Mouse (Mus musculus) layer of hippocampus, postnatal 10 days (tissue): ENCODE measurements around the gene Palld. TPM values are rescaled to one million over a fixed set of nuclear protein-coding genes. Genes with fewer than 3 reads are reported as not detected.

ENCODE experiments used
- DNase-seq, 2 experiments: peaks; one replicate each; pipeline ENCODE4 v3.0.0; 2021; ENCODE audit warnings: low spot score in 2 of 2
- total RNA-seq, 2 experiments: library from RNA; stranded (reverse); gene quantifications; 2 replicates each; pipeline ENCODE4 v1.2.3; 2021

Gene Palld
- total RNA-seq, 2 experiments from 2014 or later: 9.5 to 9.9 TPM

DNA sequence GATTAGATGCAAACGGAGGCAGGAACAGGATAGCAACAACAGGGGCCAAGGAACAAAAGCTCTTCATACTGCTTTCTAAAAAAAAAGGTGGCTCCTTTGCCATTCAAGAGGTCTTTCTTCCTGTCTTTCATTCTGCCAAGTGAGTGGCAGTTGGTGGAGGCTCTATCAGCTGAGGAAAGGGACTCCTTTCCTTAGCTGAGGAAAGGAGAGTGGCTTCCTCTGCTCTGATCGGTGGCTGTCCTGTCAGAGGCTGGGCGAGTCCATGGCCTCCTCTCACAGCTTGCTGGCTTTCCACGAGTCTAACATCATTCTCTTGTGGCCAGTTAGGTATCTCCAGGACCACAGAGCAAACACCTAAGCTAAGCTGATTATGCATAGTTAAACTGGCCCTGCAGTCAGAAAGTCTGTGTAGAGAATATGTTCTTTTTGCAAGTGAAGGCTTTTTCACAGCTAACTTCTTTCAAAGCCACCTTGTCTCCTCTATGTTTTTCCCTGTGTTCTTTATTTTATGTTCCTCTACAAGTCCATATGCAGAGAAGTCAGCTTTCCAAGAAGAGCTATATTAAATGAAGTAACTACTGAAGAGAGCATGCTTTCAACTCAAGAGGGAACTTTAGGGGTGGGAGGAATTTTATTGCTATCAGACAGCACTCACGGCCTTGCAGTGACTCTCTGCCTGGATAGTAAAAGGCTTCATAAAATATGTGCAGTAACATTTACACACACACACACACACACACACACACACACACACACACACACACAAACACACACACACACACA lies 171.0 kb downstream of the Palld start:
- no peak for DNase-seq

DNA sequence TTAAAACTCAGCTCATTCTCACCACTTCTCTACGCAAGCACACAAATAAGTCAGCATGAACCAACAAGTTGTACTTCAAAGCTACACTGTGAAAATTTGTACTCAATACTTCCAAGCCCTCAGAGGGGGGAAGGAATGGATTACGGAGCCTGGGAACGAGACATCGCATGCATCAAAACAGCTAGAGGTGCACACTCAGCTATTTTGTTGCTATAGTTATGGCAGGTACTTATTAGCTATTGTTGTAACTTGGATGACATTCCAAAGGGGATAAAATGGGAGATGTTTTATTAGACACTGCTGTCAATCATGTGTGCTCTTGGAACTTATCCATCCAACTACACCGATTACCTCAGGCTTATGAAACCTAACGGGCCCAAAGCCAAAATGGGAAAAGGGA lies 171.8 kb downstream of the Palld start:
- DNase-seq: no peak

DNA sequence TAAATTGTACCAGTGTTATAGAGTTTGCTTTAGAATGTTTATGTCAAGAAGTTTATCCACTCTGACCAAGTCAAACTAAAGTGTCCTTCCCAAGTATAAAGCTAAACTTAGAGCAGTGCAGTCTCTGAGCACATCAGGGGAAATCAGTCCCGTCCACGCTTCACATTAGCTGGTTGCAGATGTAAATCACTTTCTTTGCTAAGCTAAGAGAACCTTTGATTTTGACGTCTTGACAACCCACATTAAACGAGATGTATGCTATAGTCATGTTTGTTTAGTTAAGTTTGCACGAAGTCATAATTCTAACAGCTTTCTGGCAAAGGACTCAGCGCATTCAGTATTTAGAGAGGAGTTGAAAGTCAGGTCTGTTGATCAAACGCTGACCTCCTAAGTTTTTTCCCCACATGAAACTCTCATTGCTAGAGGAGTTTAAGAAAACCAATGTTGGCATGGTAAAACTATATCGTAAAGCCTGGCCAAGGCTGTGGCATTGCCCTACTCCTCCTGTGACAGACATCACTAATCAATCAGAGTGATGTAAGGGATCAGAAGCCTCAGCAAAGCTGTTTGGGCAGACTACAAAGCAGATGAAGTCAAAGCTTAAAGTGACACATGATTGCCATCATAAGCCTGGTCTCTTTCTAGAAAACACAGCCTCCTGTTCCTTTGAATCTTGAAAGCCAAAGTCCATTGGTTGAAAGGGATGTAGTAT lies 177.0 kb downstream of the Palld start:
- no peak for DNase-seq

DNA sequence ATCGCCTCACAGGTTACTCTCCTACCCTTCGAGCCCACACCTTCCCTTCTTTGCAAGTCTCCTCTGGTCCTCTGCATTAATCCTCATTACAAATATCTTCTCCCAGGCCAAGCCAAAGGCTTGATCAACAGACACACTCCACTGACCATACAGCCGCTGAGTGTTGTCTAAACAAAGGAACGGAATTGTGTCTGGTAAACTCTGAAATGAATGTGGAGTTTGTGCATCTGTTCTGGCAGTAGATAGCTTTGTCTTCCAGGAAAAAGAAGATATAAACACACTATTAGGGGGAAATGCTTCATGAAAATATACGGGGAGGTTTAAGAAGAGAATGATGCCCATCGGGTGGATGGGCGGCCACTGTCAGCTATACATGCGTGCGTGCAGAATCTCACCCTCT lies 180.3 kb downstream of the Palld start:
- DNase-seq: no peak

DNA sequence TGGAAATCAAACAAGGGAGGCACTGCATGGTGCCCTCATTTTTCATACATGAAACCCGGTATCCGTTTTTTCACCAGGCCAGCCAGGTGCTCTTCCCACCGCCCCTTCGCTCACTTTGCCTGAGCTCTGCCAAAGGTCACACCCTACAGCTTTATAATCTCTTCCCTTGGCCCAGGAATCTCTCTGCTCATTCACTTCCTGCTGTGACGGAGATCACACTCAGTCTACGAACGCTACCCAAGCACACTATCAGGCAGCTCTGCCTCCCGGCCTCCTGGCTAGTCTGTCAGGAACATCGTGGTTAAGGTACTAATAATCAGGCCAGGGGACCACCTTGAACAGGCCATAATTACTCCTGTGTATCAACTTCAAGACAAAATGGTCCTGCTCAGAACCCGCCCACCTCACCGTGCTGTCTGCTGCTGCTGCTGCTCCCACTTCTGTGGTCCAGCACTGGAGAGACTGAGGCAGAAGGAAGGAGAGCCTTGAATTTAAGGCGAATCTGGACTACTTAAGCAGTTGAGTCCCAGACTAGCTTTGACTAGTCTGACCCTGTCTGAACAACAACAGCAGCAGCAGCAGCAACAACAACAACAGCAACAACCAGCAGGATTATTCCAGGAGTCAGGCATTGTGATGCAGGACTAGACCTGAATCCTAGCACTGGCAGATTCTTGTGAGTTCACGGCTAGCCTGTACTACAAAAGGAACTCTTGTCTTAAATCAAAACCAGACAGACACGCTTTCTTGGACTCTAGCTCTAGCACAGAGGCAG lies 187.0 kb downstream of the Palld start:
- no peak for DNase-seq

DNA sequence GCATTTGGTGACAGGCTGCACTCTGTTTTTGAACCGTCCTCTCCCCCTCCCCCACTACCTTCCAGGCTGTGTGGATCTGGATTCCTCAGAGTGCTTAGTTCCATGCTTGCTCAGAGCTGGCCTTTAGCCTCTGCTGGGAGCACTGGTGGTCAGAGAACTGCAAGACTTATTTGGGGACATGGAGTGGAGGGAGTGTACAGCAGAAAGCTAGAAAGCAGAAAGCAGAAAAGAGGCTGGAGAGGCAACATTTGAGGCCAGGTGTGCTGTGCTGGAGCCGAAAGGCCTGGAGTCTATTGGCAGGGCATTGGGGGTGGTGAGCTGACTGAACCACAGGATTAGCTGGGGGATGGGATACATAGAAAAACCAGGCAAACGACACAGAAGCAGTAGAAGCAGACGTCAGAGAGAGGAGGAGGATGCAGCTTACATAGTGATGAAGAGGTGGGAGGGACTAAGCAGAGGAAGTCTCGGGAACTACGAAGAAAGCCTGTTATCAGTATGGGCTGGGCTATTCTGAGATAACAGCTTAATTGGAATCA lies 188.1 kb downstream of the Palld start:
- no peak for DNase-seq

DNA sequence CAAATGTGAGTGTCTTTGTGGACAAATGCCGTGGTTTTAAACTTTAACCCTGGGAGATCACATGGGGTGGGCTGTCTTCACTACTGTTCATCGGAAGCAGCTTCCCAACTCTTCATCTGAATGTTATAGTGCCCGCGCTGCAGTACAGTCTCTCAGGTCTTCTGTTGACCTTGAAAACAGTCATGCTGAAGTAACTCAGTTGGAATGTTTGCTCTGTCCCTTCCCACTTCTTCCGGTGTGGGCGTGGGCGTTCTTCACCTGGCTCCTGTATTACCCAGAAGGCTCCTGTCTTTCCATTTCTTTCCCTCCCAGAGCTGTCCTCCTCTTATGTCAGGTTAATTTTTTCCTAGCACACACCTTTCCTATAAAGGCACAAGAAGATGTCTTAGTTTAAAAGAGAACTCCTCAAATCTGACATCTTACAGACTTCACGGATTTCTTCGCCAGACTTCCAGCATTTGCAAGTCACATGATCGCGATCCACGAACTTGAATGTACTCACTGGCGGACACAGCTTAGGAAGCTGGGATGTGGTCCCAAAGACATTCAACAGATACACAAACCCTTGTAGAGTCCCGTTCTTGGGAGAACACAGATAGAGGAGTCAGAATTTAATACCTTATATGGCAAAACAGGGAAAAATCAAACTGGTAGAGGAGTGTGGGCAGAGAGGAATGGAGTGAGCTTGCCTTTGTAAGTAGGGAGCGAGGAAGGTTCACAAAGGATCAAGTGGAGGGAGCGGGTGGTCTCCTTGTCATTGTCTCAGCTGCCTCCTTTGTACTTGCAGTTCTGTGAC lies 189.1 kb downstream of the Palld start:
- no peak for DNase-seq

DNA sequence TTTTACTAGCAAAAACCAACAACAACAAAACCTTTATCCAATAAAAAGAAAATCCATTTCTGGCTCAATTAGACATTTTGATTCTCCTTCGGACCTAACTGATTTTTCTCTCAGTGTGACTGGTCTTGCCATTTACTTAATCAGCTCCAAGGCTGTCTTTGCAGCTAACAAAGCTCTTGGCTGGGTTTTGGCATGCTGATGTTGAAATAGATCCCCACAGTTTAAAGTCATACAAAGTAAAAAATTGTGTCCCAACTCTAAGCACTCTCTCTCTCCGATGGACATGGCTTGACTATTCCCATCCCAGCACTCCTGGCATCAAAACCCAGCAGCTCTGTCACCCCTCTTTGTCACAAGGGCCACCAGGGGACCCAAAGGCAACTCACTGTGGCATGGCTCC lies 190.1 kb downstream of the Palld start:
- DNase-seq: no peak

DNA sequence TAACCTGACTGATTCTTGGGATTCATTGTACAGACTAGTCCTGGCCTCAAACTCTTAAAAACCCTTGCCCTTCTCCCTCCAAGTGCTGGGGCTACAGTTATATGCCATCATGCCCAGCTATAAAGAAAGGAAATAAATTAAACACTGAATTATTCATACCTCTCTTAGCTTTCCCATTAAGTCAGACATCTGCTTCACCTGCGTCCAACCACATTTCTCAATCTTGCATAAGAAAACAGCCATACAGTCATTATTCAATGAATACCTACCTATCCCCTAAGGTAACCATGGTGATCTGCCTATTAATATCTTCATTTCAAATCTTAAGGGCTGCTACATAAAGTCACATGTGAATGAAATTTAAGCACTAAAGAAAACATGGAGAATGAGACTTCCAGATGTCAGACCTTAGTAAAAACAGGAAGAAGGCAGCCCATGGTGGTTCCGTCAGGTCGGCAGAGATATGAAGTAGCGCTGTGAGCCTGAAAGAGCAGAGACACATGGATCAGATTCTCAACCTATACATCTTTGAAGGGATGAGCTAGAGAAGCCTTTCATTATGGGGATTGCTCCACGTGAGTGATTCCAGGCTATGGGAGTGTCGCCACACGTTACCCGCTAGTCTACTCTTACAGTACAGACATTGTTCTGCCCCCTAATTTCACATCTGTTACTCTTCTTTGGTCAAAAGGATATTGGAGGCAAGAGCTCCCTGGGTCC lies 193.7 kb downstream of the Palld start:
- DNase-seq: no peak

DNA sequence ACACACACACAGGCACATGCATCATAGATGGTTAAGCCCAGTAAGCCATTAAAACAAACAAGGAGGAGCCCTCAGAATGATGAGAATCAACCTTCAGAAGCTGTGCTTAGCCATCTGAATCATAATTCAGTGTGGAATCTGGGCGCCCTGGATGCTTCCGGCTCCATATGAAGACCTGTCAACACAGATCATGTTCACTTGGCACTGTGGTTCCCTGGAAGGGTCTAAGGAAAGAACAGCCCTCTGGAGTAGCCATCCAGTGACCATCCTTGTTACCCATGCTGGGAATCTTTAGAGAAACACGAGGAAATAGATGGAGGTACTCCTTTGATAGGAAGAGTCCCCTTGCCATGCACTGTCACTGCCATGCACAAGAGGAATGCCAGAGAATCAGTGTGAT lies 197.0 kb downstream of the Palld start:
- no peak for DNase-seq

DNA sequence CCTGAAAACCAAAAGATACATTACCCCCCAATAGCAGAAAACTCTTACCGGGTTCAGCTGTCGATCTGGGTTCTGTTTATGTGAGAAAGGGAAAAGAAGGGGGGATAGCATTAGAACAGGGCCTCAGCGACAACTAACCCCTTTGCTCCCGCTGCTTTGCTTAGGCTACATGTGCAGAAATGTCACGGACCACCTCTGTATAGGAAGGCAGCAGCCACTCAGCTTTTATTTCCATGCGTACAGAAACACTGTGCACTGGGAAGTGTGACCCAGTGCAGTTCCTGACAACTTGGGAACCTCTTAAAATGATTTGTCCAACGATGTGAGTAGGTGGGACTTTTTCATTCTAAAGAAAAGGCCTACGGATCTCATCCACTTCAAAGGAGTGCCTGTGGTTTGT lies 200.4 kb downstream of the Palld start:
- DNase-seq: no peak

DNA sequence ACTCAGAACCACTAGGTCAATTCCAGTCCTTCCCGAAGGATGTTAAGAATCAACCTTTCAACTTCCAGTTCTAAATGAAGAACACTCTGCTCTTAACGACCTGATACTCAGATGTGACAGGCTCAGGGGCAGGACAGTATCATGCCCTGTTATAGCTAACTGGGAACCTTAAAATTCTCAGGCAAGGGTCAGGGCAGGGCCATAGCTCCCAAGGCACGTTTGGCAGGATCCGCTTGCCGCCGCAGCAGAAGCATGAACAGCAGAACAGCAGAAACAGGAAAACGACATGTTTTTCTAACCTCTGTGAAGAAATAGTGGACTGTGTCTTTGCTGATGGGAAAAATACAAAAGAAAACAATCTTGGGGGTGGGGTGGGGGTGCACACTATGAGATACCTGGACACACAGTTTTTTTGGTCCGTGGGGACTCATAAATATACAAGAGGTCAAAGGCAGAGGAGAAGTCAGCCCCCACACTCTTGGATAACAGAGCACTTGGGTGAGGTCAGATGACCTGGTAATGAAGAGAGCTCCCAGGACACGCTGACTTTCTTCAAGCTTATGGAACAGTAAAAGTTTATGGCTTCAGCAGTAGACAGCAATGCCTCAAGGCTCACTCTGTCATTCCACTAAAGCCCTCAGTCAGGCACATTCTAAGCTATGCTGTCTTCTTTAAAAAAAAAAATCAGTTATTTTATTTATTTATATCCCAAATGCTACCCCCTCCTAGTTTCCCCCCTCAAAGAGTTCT lies 201.4 kb downstream of the Palld start:
- DNase-seq: no peak

DNA sequence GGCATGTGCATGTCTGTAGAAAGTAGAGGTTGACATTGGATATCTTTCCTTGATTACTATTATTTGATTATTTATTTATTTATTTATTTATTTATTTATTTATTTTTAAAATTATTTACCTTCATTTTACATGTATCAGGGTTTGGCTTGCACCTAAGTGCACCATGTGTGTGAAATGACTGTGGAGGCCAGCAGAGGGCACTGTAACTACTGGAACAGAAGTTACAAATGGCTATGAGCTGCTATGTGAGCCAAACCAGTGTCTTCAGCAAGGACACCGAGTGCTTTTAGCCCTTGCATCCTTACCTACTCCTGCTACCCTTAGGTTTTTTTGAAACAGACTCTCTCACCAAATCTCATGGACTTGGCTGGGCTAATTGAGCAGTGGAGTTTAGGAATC lies 202.2 kb downstream of the Palld start:
- peak in 1 of 2 experiments; percentile 19 for DNase-seq

DNA sequence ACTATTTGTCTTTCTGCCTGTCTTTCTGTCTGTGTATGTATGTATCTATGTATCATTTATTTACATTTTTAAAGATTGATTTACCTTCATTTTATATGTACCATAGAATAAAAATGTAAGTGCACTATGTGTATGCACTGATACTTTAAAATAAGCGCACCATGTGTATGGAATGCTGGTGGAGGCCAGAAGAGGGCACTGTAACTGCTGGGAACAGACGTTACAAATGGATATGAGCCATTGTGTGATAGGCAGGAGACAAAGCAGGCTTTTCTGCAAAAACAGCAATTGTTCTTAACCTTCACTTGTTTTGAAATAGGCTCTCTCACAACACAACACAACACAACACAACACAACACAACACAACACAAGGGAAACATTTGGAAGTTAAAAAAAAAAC lies 203.5 kb downstream of the Palld start:
- no peak for DNase-seq

DNA sequence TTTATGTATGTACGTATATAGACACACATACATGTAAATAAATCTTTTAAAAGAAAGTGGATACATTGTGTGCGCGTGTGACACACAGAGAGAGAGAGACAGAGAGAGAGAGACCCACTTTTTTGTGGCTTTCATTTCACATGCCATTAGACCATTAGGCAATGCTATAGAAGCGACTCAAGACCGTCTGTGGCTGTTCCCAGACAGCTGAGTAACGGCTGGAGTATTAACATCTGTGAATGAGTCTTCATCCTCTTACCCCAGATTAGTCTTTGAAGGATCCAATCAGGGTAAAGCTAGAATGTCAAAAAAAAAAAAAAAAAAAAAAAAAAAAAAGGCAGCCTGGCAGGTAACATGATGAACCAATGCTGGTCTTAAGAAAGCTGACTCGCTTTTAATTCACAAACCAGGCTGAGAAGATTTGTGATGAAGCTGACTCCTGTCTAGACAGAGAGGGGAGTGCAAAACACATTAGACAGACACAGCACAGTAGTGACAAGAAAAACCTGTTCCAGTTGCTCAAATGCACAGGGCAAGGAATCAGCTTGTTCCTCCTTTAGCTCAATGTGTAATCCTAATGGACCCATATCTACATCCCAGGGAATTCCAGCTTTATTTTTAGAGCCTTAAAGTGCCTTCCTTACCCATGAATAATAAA lies 204.6 kb downstream of the Palld start:
- DNase-seq: no peak

DNA sequence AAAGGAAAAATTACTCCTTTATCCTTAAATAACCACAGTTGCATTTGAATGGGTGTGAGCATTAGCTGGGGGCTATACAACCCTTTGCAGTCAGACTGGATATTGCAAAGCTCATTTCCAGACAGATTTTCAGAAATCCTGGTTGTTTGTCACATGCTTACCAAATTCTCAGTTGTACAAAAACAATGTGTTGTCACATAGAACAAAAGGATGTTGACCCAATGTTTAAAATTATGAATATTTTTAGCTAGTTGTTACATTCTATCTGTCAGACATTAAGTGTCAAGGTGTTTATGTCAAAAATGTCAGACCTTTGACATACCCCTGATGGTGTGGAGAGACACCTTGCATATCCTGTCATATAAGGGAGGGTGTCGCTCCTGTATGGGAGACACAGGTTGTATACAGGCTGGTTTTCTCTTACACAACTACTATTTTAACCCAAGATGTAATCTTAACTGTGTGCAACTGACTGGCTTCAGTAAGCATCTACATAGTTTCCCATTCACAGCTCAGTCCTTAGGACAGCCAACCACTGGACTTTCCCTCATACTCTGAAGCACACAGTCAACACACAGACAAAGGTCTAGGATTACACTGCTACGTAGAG lies 205.5 kb downstream of the Palld start:
- DNase-seq: no peak

DNA sequence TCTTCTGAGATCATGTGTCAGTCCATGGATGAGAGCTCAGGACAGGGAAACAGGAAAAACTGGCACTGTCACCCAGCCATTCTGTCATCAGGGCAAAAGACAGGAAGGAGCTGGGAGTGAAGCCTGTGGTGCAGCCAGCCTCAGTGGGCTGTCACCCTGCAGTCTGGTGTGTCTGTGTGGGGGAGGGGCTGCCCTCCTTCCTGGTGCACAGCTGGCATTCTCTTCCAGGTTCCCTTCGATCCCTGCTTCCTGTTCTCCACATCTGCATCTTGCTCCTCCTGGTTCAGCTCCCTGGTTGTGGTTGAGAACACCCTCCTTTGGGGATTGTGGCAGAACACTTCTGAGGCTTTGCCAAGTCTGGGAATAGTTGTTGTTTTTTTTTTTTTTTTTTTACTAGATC lies 207.1 kb downstream of the Palld start:
- DNase-seq: no peak

DNA sequence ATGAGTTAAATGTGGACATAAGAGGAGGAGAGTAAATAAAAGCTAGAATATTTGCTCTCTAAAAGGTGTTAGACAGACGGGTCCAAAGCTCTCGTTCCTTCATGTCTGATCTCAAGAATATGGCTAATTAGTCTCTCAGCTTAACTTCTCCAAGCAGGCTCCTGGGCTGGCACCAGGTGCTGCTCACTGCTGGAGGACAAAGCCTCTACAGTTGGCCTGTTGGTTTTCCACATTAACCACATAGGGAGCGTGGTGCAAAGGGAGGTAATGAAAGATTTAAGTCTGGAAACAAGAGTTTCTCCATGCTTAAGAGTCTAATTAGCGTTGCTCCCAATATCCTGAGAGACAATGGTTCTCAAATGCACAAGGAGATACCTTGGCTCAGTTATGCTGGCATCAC lies 209.6 kb downstream of the Palld start:
- DNase-seq: no peak

DNA sequence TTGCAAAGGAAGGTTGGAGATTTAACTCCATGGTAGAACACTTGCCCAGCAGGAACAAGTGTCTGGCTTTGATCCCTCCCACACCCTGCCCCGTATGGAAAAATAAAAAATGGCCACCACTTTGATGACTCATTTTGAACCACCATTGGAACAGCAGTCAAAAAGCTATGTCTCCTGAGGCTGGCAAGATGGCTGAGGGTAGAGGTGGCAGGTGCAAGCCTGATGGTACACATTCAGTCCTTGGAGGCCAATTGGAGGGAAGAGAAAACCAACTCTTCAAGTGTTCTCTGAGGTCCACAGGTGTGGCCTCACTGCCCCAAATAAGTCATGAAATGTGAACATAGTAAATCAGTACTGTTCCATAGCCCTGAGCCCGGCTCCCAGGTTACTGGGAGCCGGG lies 210.4 kb downstream of the Palld start:
- no peak for DNase-seq
